Mouse (Mus musculus): Measurements from ENCODE around the gene Smco4. TPM values are rescaled to one million over a fixed set of nuclear protein-coding genes. Genes with fewer than 3 reads are reported as not detected.
"Not testable (repeated sequence)": the region's sequence is repeated elsewhere in the genome, so short reads cannot be mapped to it uniquely, and the experiment has no call there.

Smco4 gene
- total and polyA plus RNA-seq, 3 experiments: 0.44 TPM; not detected in 2

DNA sequence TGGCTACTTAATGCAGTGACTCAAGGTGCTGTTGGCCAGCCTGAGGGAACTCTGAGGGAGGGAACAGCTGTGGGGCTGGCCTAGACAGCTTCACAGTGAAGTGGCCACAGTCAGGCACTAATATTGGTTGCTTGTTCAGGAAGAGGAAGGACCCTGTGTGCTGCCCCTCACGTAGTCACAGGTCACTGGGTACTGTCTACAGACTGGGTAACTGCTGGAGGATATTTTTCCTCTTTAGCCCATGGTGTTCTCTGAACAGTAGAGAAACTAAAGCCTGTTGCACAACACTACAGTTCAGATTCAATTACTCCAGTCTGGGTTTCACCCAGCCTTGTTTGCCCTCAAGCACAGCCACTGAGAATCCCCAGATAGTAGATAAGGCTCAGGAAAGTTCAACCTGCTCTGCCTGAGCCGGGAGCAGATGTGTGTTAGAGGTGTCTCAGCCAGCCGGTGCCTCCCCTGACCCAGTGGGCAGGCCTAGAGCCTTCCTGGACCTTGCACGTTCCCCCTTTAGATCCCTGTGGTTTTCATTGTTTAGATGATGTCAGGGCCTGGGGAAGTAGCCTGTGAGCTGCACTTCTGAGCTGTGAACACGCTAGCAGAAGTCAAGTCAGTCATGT, 48.6 kb downstream of the Smco4 start:
- ATAC-seq (ENCODE audit: extremely low read depth, insufficient number of reproducible peaks, low FRiP score, poor library complexity, severe bottlenecking): no peak
- peaks cover 5% of the 10 kb centered on the region for H3K4me1 ChIP-seq (ENCODE audit: insufficient read depth, low read depth, low read length)

DNA sequence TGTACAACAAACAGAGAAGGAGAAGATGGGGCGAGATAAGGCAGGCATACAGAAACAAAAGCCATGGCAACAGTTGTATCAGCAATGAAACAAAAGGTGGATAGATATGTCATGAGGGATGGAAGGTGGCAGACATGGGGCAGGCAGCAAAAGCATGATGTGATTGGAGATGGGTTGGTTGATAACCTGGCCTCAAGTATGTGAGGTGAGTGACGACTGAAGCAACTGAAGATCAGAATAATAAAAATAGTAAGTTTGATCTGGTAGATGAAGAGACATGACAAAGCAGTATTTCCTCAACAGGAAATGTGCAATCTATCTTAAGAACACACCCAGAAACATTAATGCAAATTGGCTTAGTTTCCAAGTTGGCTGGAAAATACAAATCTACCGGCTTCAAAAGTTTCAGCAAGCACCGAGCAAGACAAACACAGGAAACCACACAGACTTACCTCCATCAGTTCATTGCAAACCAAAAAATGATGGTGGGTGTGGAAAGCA, 57.3 kb downstream of the Smco4 start:
- H3K9me3 ChIP-seq (replicated peaks): no peaks in the 10 kb centered on the region
- no peaks in the 10 kb centered on the region for H3K36me3 ChIP-seq (replicated peaks)
- H3K4me1 ChIP-seq (ENCODE audit: insufficient read depth, low read depth, low read length): no peaks in the 10 kb centered on the region
- H3K4me3 ChIP-seq (ENCODE audit: low read depth, low read length): no peak overlapping the region
- no peak for DNase-seq (ENCODE audit: low spot score)
- H3K27me3 ChIP-seq (ENCODE audit: insufficient read depth, low read length): peaks cover 2% of the 10 kb centered on the region; the same call in 1 of the 2 replicates
- TF ChIP-seq CTCF (IDR thresholded peaks at IDR 0.05; ENCODE audit: low read depth, low read length) (no peak), POLR2AphosphoS5 (IDR thresholded peaks at IDR 0.05; ENCODE audit: insufficient replicate concordance, low read depth, low read length) (no peak), TAL1 (conservative IDR thresholded peaks at IDR 0.05; ENCODE audit: low read depth, low read length) (no peak), GATA1 (IDR thresholded peaks at IDR 0.05; ENCODE audit: borderline replicate concordance, low read length) (no peak), GATA2 (IDR thresholded peaks at IDR 0.05; ENCODE audit: borderline replicate concordance, low read depth, low read length) (no peak)
- no peak for ATAC-seq (ENCODE audit: extremely low read depth, insufficient number of reproducible peaks, low FRiP score, poor library complexity, severe bottlenecking)

More for the DNA sequence above, 48.6 kb downstream of the Smco4 start:
- Histone ChIP-seq H3K9me3 (replicated peaks) (no peaks in the 10 kb centered on the region), H3K4me3 (ENCODE audit: low read depth, low read length) (no peak overlapping the region), H3K27me3 (ENCODE audit: insufficient read depth, low read length) (peaks cover 2% of the 10 kb centered on the region; the same call in 1 of the 2 replicates), H3K36me3 (replicated peaks) (no peaks in the 10 kb centered on the region)
- TF ChIP-seq POLR2AphosphoS5 (IDR thresholded peaks at IDR 0.05; ENCODE audit: insufficient replicate concordance, low read depth, low read length): no peak
- no peak for TF ChIP-seq TAL1 (conservative IDR thresholded peaks at IDR 0.05; ENCODE audit: low read depth, low read length)
- no peak for TF ChIP-seq GATA1 (IDR thresholded peaks at IDR 0.05; ENCODE audit: borderline replicate concordance, low read length)
- no peak for TF ChIP-seq GATA2 (IDR thresholded peaks at IDR 0.05; ENCODE audit: borderline replicate concordance, low read depth, low read length)
- no peak for DNase-seq (ENCODE audit: low spot score)

GRCm38 (mm10) chr9:15551073-15551472, 57.8 kb downstream of the Smco4 start:
- H3K4me3 ChIP-seq (ENCODE audit: low read depth, low read length); H3K4me1 ChIP-seq (ENCODE audit: insufficient read depth, low read depth, low read length); ATAC-seq (ENCODE audit: extremely low read depth, insufficient number of reproducible peaks, low FRiP score, poor library complexity, severe bottlenecking); H3K9me3 ChIP-seq (replicated peaks); H3K36me3 ChIP-seq (replicated peaks); DNase-seq (ENCODE audit: low spot score); H3K27me3 ChIP-seq (ENCODE audit: insufficient read depth, low read length): not testable (repeated sequence)

- H3K36me3 ChIP-seq (replicated peaks): no peaks in the 10 kb centered on the region
- no peak for DNase-seq (ENCODE audit: low spot score)
- no peaks in the 10 kb centered on the region for H3K4me1 ChIP-seq (ENCODE audit: insufficient read depth, low read depth, low read length)
- H3K9me3 ChIP-seq (replicated peaks): no peaks in the 10 kb centered on the region
- H3K27me3 ChIP-seq (ENCODE audit: insufficient read depth, low read length): peaks cover 2% of the 10 kb centered on the region; the same call in 1 of the 2 replicates
- no peak for ATAC-seq (ENCODE audit: extremely low read depth, insufficient number of reproducible peaks, low FRiP score, poor library complexity, severe bottlenecking)
- H3K4me3 ChIP-seq (ENCODE audit: low read depth, low read length): no peak overlapping the region
- TF ChIP-seq TAL1 (conservative IDR thresholded peaks at IDR 0.05; ENCODE audit: low read depth, low read length) (no peak), GATA1 (IDR thresholded peaks at IDR 0.05; ENCODE audit: borderline replicate concordance, low read length) (no peak), POLR2AphosphoS5 (IDR thresholded peaks at IDR 0.05; ENCODE audit: insufficient replicate concordance, low read depth, low read length) (no peak), GATA2 (IDR thresholded peaks at IDR 0.05; ENCODE audit: borderline replicate concordance, low read depth, low read length) (no peak), CTCF (IDR thresholded peaks at IDR 0.05; ENCODE audit: low read depth, low read length) (no peak)
These were observed 59.0 kb downstream of the Smco4 start for GRCm38 (mm10) chr9:15551933-15552851.

DNA sequence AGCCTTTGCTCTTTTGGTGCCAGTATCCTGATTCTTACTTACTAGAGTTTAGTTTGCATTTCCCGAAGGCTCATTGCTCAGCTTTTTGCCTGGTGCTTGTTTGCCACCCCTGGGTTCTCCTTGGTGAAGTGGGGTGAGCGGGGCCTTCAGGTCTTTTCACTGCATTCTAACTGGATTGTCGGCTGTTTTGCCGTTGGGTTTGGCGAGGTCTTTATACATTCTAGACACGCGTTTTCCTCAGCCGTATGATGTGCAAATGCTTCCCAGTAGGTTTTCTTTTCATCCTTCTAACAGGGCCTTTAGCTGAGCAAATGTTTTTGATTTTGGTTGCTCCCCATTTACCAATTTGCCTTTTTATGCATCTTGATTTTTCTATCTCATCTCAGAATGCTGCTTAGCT, 60.1 kb downstream of the Smco4 start:
- Histone ChIP-seq H3K27me3 (ENCODE audit: insufficient read depth, low read length) (peaks cover 2% of the 10 kb centered on the region; the same call in 1 of the 2 replicates), H3K36me3 (replicated peaks) (no peaks in the 10 kb centered on the region), H3K9me3 (replicated peaks) (no peaks in the 10 kb centered on the region), H3K4me3 (ENCODE audit: low read depth, low read length) (no peak overlapping the region), H3K4me1 (ENCODE audit: insufficient read depth, low read depth, low read length) (no peaks in the 10 kb centered on the region)
- no peak for DNase-seq (ENCODE audit: low spot score)
- no peak for ATAC-seq (ENCODE audit: extremely low read depth, insufficient number of reproducible peaks, low FRiP score, poor library complexity, severe bottlenecking)
- TF ChIP-seq TAL1 (conservative IDR thresholded peaks at IDR 0.05; ENCODE audit: low read depth, low read length): no peak

GRCm38 (mm10) chr9:15560451-15560850, 67.2 kb downstream of the Smco4 start:
- ATAC-seq (ENCODE audit: extremely low read depth, insufficient number of reproducible peaks, low FRiP score, poor library complexity, severe bottlenecking) (no peak), DNase-seq (ENCODE audit: low spot score) (no peak)
- Histone ChIP-seq H3K36me3 (replicated peaks) (no peaks in the 10 kb centered on the region), H3K4me3 (ENCODE audit: low read depth, low read length) (no peak overlapping the region), H3K9me3 (replicated peaks) (no peaks in the 10 kb centered on the region), H3K4me1 (ENCODE audit: insufficient read depth, low read depth, low read length) (no peaks in the 10 kb centered on the region), H3K27me3 (ENCODE audit: insufficient read depth, low read length) (no peaks in the 10 kb centered on the region)
- TF ChIP-seq GATA2 (IDR thresholded peaks at IDR 0.05; ENCODE audit: borderline replicate concordance, low read depth, low read length) (no peak), TAL1 (conservative IDR thresholded peaks at IDR 0.05; ENCODE audit: low read depth, low read length) (no peak), POLR2AphosphoS5 (IDR thresholded peaks at IDR 0.05; ENCODE audit: insufficient replicate concordance, low read depth, low read length) (no peak), GATA1 (IDR thresholded peaks at IDR 0.05; ENCODE audit: borderline replicate concordance, low read length) (no peak), CTCF (IDR thresholded peaks at IDR 0.05; ENCODE audit: low read depth, low read length) (no peak)
